Mouse (Mus musculus): ENCODE data around the gene Mprip.

DNA sequence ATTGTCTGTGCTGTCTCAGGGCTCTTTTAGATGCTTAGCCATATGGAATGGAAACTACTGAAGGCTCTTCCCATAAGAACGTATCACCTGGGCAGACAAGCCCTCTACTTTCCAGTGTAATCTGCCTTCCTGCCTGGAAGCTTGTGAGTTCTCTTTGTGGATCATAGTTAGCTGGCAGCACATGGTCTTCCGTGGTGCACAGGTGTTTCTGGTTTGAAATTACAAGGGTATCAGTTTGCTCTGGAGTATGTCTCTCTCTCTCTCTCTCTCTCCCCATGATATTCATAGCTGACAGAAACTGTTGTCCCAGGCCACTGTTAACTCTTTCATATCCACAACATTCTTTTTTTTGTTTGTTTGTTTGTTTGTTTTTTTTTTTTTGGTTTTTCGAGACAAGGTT, 12.9 kb downstream of the Mprip start:
- no peak for TF ChIP-seq CTCF (IDR thresholded peaks at IDR 0.05; ENCODE audit: low read depth)
- no peak for TF ChIP-seq EP300 (IDR thresholded peaks at IDR 0.05; ENCODE audit: low read depth)
